Mouse (Mus musculus) heart, postnatal 10 days (tissue): ENCODE data around the gene Sctr. TPM values are rescaled to one million over a fixed set of nuclear protein-coding genes. Genes with fewer than 3 reads are reported as not detected.

Experiments
- DNase-seq, 2 experiments: peaks; one replicate each; pipeline ENCODE4 v3.0.0; 2021
- intact Hi-C: fragments of 180-260 bp; cut with DNase I; formaldehyde crosslinking; loops from one replicate; pipeline ENCODE4 v1.15.1; 2025
- total RNA-seq, 2 experiments: library from RNA; stranded (reverse); gene quantifications; 2 replicates each; pipeline ENCODE4 v1.2.3; 2021

Sctr gene
- total RNA-seq, 2 experiments from 2014 or later, result 0.29 TPM; not detected in 1

GRCm38 (mm10) chr1:120064036-120064682 lies 57.5 kb downstream of the Sctr start:
- intact Hi-C loops, result no loop called here
- no peak for DNase-seq

GRCm38 (mm10) chr1:120066159-120066558 lies 59.5 kb downstream of the Sctr start:
- intact Hi-C loops, result no loop called here
- no peak for DNase-seq

GRCm38 (mm10) chr1:120066625-120067024 lies 59.9 kb downstream of the Sctr start:
- intact Hi-C loops, result no loop called here
- no peak for DNase-seq

- intact Hi-C loops, result no loop called here
- no peak for DNase-seq
These were observed 62.4 kb downstream of the Sctr start for GRCm38 (mm10) chr1:120069120-120069519.

- intact Hi-C loops, result no loop called here
- DNase-seq, result no peak
These were observed 63.5 kb downstream of the Sctr start for GRCm38 (mm10) chr1:120070168-120070567.

- no peak for DNase-seq
- intact Hi-C loops, result no loop called here
These were observed 64.4 kb downstream of the Sctr start for GRCm38 (mm10) chr1:120071133-120071532.

GRCm38 (mm10) chr1:120072900-120073299 lies 66.2 kb downstream of the Sctr start:
- intact Hi-C loops, result no loop called here
- peak; percentile 24 to 52 for DNase-seq

- intact Hi-C loops, result no loop called here
These were observed 67.0 kb downstream of the Sctr start, which contains the start of gene Tmem37 for GRCm38 (mm10) chr1:120073519-120074306. Tmem37 (minus strand) TSS chr1:120074074.

GRCm38 (mm10) chr1:120074307-120074702 lies 67.6 kb downstream of the Sctr start:
- DNase-seq, result no peak
- intact Hi-C loops, result no loop called here

More at GRCm38 (mm10) chr1:120073519-120074306, 67.0 kb downstream of the Sctr start, which contains the start of gene Tmem37:
- peak; percentile 78 to 81 for DNase-seq

- intact Hi-C loops, result no loop called here
- DNase-seq, result peak; percentile 17 to 22
These were observed 68.2 kb downstream of the Sctr start for GRCm38 (mm10) chr1:120074931-120075330.

GRCm38 (mm10) chr1:120075507-120075906 lies 68.8 kb downstream of the Sctr start:
- peak; percentile 14 to 19 for DNase-seq
- intact Hi-C loops, result no loop called here

- DNase-seq, result no peak
- intact Hi-C loops, result no loop called here
These were observed 71.2 kb downstream of the Sctr start for GRCm38 (mm10) chr1:120077746-120078410.

- no peak for DNase-seq
- intact Hi-C loops, result no loop called here
These were observed 73.9 kb downstream of the Sctr start for GRCm38 (mm10) chr1:120080632-120081031.

- intact Hi-C loops, result no loop called here
- DNase-seq, result no peak
These were observed 76.4 kb downstream of the Sctr start for GRCm38 (mm10) chr1:120082957-120083585.

GRCm38 (mm10) chr1:120083921-120084517 lies 77.3 kb downstream of the Sctr start:
- intact Hi-C loops, result no loop called here
- no peak for DNase-seq

GRCm38 (mm10) chr1:120085696-120086095 lies 79.0 kb downstream of the Sctr start:
- DNase-seq, result no peak
- intact Hi-C loops, result no loop called here

GRCm38 (mm10) chr1:120086644-120087043 lies 80.0 kb downstream of the Sctr start:
- intact Hi-C loops, result no loop called here
- no peak for DNase-seq

GRCm38 (mm10) chr1:120089180-120089579 lies 82.5 kb downstream of the Sctr start:
- DNase-seq, result no peak
- intact Hi-C loops, result no loop called here

GRCm38 (mm10) chr1:120090880-120091570 lies 84.3 kb downstream of the Sctr start:
- intact Hi-C loops, result loop anchor here (10.0 kb wide), 1 partner anchor 256 kb away; the partner anchor contains the start of gene Ptpn4
- DNase-seq, result peak; percentile 26 to 48
